Mouse (Mus musculus) frontal cortex, postnatal 10 days (tissue): Measurements from ENCODE around the gene Tmem104.

Experiments
- DNase-seq, 2 experiments: peaks; one replicate each; pipeline ENCODE4 v3.0.0; 2022; ENCODE audit warnings: low spot score in 2 of 2, mixed read lengths in 1 of 2

Gene Tmem104

DNA sequence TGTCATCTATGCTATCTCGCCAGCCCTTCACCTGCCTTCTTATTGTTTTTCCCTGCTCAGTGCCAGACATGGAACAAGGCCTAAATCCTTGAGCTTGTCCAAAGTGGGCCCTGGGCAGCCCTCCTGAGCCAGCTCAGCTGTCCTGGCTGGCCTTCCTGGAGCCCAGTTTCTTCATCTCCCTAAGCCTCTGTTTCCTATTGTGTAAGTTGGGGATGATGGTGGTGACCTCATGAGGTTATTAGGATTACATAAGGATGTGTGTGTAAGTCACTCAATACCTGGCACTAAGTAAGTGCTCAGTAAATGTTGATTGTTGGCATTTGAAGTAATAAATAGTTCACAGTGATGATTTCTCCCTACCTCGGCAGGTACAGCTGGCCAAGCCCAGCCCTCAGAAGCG, 20.5 kb upstream of the Tmem104 start:
- DNase-seq: no peak

DNA sequence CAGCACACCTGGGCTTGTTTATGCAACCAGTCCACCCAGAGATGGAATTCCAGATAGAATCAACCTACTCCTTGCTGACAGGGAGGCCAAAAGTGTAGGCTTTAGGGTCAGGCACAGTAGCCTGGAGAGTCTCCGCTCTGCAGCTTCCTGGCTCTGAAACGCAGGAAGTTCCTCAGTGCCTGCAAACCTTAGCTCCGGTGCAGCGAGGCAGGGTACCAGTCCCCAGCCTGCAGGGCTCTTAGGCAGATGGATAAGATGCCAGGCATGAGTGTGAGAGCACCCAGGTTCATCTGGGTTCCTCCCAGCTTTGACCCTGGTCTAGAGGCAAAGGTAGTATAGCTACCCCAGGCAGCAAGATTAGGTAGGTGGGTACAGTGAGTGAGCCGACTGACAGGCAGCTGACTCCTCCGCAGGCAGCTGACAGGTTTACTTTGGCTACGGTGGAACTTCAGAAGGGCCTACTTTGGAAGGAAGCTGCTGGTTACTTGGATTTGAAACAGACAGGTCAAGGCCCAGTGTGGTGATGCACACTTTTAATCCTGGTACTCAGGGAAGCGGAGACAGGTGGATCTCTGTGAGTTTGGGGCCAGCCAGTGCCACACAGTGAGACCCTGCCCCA, 19.5 kb upstream of the Tmem104 start:
- DNase-seq: no peak

DNA sequence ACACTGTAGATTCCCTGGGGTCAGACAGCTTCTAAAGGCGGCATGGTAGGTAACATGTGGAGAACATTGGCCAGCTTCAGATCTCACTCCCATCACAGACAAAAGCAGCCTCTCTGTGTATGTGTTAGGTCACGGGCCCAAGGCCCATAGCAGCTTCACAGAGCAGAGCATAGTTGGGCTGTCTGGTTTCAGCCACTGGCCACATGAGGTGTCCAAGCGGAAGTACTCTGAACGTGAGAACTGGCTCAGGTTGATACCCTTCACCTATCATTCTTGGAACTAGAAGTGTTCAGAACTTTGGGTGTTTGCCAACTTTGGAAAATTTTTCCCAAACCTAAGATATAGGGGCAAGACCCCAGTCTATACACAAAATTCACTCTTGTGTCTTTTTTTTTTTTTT, 17.9 kb upstream of the Tmem104 start:
- DNase-seq: no peak

DNA sequence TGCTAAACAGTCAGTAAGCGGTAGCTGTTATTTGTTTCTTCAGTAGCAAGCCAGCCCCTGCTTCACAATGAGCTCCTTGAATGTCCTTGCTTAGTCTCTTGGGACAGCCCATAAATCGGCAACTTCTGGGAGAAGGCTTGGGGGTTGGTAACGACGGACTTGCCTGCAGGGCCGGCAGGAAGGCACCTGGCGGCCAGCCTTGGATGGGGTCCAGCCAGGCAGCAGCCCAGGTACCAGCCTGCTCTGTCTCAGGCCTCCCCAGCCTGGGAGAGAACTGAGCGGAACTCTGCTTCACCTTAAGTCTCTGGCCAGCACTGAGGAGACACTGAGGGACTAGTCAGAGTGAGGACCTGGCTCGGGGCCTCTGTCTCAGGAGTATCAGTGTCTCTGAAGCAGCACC, 16.2 kb upstream of the Tmem104 start:
- DNase-seq: no peak

DNA sequence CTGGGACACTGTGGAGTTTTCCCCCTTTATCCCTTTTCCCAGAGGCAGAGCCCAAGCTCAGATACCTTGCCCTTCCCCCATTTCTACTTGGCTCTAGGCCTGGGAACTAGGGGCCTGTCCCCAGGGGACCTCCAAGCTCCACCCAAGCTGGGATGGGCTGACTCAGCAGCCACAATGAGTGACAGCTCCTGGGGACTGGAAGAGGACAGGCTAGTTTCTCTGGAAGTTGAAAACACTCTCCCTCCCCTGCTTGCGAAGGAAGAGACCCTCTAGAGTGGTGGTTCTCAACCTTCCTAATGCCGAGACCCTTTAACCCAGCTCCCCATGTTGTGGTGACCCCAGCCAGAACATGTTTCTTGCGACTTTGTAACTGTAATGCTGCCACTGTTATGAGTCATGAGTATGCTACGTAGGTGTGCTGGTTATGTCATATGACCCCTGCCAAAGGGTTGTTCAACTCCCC, 14.4 kb upstream of the Tmem104 start:
- DNase-seq: no peak

DNA sequence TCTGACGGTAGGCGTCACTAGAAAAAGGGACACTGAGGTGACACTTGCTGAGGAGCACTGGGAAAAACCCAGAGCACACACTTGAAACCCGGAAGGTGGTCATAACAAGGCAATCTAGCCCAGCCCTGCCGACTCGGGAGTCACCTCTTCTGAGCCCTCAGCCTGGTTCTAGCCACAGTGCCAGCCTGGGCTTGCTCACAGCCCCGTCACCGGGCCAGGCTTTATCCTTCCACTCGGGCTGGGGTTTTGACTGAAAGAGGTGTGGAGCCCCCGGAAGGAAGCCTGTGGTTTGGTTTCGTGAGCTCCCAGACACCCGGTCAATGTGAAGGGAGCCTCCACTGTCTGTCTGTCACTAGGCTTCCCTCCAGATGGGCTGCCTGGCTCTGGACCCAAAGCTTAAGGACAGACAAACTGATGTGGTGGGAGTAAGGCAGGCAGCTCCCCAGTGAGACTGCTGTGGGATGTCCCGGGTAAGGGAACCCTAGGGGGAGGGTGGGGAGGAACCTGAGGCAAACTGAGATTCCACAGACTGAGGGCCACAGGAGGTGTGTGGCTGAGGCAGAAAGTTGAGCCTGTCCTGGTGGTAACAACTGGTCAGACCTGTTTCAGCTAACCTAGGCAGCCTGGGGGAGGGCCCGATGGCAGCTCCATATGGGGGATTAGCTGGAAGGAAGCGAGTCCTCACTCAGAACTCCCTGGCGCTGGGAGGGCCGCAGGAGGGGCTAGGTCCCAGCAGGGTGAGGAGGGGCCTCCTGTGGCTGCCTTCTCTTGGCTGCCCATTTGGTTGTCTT, 13.5 kb upstream of the Tmem104 start:
- DNase-seq: no peak

DNA sequence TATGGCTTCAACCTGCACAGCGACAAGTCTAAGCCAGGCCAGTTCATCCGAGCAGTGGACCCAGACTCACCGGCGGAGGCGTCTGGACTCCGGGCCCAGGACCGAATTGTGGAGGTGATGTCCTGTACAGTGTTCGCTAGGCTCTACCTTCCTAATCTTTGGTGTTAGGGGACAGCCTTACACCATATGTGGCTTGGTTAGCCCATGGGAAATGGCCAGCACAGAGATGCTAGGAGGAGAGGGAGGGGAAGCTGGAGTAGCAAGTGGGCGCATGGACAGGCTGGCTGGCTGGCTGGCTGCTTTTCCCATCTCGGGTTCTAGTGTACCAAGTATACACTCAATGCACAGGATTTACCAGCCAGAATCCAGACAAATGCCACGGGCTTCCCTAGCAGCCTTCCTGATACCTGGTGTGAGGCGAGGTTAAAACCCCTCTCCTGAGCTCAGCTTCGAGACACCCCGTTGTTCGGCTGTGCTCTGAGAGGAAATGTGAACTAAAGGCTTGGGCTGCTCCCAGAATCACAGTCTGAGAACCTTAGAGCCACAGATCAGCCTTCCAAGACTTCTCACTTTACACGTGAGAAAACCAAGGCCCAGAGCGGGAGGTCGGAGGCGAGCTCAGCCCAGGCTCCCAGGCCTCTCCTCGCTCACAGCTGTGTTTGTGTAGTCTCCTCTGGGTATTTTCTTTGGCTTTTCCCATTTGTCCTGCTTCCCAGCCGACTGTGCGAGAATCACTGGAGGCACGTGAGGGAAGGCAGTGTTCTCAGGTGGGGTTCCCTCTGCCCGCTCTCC, 10.7 kb upstream of the Tmem104 start:
- no peak for DNase-seq

DNA sequence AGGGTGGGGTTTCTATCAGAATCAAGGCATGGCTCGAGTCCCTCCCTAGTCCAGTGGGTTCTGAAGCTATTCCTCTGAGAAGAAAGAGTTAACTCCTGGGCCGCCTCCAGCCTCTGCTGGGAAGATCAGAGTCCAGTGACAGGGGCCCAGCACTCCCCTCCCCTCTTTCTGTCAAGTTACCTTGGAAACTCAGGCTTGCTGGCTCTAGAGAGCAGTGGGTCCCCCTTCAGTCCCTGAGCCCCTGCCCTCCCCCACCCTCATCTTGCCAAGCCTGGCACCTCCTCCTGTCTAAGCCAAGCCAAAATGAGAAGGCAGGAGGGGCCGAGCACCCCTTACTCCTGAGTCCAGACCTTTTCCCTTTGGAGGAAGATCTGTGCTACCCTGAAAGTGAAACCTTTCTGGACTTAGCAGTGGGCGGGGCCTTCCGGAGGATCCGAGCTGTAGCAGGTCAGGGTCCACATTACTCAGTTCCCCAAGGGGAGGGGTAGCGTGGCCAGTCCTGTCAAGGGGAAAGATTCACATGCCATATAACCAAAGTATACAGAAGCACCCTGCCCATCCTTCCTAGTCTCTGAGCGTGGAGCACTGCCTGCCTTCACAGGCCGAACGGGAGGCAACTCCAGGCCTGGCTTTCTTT, 9.6 kb upstream of the Tmem104 start:
- DNase-seq: no peak

DNA sequence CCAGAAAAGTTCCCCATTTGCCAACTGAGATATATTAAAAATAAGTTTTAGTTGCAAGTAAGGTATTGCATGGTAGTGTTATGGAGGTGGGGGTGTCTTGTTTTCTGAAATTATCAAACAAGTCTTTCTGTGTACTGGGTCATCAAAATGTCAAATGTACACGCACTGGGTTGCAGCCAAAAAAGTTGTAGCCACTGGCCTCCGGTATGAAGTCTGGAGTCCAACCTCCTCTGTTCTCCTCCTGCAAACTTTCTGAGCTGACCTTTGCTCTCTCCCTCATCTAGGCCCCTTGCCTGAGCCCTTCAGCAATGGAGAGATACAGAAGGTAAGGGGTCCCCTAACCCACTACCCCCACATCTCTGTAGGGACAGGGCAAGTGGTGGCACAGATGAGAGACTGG, 8.5 kb upstream of the Tmem104 start:
- DNase-seq: no peak

DNA sequence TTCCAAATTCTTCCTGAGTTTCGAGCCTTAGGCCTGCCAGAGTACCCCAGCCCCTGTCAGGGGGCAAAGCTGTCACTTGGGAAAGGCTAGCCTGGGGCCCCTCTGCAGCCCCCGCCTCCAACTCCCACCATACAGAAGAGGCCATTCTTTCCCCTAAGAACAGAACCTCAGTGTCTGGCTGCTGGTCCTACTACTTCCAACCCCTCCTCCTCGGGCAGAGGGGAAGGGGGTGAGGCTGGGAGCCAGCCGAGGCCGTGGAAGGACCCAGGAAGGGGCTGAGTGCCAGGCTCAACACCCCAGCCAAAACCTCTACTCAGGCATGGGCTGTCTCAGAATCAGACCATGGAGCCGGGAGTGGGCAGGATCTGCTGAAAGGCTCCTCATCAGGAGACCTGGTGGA, 8.1 kb upstream of the Tmem104 start:
- DNase-seq: peak in 1 of 2 experiments; percentile 56

DNA sequence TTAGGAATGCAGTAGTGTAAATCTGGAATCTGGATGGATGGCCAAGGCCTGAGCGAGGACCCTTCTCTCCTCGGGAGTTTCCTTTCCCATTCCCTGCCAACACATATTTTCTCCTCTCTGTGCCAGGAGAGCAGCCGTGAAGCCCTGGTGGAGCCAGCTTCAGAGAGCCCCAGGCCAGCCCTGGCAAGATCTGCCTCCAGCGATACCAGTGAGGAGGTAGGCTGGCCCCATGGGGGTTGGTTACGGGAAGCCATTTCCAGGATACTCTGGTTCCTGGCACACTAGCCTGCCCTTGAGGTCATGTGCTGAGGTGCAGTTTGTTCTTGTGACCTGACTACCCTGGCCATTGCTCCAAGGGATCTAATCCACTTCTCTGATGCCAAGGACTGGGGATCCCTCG, 7.4 kb upstream of the Tmem104 start:
- no peak for DNase-seq

DNA sequence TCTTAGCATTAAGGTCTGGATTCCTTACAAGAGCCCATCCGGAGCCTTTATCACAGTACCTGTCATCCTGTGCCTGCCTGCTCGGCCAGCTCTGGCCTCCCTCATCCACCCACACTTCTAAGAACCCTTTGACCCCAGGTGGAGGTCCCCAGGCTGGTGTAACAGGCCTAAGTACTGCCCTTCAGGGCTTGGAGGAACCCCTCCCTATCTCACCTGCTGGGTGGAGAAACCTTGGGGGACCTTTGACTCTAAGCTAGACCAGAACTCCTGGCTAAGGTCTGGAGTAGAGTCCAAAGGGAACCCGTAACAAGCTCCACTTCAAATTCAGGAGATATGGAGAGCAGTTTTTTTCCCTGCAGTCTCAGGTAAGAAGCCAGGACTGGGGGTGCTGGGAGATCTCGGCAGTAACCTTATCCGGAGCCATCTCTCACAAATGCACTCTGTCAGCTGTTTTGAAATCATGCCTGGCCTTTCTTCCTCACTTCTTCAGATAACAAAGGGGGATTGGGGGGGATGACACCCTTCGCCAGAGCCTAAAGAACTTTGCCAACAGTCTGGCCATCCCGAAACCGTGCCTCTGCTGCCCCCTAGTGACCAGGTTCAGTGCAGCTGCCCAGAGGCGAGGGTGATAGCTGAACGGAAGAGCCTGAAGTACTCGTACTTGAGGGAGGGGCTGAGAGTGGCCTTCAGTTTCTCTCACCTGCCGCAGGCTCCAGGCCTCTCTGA, 5.2 kb upstream of the Tmem104 start:
- DNase-seq: peak in 1 of 2 experiments; percentile 73

DNA sequence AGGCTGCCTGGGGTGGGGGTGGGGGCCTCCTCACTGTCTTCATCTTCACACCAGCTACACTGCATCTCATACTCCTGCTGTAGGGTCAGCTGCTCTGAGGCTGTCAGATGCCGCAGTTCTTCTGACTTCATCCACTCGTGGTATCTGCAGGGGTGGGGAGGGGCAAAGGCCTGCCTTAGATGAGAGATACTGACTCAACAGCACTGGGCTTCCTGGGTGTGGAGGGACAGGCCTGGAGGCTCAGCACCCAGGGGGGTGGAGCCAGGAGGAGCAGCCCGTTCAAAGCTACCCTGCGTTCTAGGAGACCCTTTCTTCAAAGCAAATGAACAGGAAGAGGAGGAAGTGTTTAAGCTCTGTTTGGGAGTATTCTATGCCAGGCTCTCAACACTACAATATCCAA, 2.3 kb upstream of the Tmem104 start:
- no peak for DNase-seq

DNA sequence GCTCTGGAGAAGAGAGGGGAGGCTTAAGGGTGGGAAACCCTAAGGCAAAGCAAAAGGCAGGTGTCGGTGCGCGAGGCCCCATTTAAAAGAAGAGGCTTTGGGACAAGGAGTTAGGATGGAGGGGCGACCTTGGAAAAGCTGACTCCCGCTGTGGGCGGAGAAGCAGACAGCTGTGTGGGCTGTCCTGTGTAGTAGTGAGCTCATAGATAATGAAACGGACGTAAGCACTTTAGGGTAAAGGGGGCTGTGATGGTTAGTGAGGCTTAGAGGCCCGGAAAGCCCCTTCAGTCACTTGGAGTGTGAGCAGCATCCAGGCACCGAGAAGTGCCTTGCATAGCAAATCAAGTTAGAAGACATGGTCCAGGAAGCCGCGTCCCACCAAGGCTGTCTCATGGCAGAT, 406 bp downstream of the Tmem104 start, which contains the start of gene Nat9:
Gene Nat9 (minus strand): TSS at position 167 of the 400 bp plus-strand sequence.
- DNase-seq: no peak

DNA sequence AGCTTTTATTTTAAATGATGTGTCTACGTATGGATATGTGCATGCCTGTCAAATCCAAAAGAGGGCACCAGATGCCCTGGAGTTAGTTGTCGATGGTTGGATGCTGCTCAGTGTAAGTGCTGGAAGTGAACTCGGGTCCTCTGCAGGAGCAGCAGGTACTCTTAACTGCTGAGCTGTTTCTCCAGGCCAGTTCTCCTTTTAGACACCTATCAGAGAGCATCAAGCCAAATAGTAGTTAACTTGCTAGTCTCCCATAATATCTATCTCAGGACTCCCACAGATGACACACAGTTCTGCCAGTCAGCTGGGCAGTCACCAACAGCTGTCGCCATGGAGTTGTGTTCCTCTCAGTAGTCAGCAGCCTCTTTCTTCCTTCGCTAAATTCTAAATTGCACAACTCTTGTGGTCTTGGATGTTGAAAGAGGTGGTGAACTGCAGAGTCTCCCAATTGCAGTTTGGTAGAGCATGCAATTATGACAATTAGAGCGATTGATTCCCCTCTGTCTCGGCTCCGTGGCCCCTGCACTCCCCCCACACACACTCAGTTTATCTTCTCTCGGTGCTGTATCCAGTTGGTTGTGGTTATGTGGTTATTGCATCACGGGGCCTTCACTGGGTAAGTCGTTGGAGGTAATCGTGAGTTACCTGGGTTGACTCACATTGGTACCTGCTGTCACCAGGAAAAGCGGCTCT, 1.4 kb downstream of the Tmem104 start:
- no peak for DNase-seq

DNA sequence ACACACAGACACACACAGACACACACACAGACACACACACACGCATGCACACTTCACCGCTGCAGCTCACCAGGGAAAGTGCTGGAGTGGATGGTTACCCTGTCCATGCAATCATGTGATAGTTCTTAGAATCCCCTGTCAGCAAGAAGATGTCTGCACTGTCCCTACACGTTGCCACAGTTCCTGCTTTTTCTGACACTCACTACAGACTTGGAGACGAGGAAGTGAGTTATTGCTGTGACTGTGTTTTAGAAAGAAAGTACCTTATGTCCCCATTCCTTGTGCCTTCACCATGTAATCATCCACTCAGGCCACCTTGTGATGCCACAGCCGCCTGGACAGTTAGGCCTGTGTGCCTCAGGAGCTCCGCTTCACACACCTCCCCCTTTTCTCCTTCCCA, 2.0 kb downstream of the Tmem104 start:
- DNase-seq: no peak

DNA sequence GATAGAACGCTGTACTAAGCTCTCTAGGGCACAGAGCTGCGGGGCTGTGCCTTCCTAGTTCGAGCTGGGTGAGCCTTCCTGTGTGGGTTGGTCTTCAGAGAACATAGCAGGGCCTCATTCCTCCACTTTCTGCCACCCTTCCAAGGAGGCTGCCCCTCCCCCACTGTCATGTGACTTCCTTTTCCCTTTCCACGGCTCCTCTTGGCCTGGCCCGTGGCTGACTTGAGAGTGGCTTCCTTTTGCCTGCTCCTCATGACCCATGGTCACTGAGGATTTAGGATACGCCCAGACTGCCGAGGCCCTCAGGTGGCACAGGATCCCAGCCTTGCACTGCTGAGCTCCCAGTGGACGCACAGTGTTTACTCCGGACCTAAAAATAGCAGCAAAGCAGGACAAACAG, 4.9 kb downstream of the Tmem104 start:
- DNase-seq: peak in 1 of 2 experiments; percentile 53

DNA sequence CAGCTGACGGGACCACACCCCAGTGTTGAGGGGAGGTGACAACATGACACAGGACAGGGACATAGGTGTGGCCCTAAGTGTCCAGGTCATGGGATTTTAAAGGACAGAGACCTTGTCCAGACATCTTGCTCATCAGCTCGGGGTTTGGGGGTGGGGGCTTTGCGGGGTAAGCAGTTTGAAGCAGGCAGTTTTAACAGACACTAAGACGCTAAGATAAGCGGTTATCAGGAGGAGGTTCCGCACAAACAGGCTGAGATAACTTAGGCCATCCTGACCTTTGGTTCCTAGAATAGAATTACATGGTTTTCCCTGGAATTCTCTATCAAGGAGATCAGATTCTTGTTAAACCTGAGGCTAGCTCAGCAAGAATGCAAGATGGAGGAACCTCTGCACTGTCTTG, 7.4 kb downstream of the Tmem104 start:
- no peak for DNase-seq

DNA sequence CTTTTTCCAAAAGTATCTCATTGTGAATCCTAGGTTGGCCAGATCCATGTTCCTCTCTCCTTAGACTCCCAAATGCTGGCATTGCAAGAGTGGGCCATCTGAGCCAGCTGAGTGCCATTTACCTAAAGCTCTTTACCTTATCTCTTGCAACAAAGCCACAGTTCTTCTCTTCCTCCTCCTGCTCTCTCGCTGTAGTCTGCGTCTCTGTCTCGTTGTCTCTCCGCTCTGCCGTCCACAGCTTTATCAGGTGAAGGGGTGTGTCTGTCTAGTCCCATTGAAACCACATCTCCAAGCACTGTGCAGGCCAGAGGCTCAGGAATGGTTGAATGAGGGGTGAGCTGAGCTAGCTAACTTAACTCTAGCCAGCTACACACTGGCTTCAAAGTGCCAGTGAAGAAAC, 8.6 kb downstream of the Tmem104 start:
- no peak for DNase-seq

DNA sequence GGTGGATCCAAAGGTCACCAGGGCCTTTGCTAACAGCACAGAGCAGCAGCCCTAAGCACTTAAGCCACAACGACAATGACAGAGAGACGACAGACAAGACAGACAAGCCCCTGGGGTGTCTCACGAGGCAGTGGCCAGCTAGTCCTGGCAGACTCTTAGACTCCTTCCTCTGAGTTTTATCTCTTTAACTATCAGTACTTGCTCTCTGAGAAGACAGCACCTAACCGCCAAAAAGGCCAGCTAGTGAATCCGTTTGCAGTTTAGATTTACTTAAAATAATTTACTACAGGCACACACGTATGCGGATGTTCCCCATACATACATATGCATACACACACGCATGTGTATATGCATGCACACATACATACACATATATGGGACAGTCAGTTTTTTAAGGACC, 10.3 kb downstream of the Tmem104 start:
- no peak for DNase-seq

DNA sequence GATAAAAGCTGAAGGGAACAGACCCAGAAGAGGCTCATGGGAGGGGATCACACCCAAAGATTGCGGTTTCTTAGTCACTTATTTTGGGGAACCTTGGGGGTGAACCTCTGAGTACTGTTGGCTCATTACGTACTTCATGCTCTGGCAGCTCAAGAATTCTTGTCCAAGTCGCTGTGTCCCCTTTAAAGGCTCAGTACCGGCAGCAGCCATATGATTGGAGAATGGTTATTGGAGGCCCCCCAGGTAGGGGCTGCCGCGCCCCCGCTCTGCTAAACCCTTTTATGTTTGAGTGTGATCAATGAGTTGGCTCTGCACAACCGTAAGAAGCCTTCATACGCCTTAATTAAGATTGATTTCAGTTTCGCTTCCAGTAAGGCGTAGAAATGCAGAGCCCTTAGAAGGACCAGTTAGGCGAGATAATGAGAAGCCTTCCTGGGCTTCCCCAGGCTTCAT, 11.7 kb downstream of the Tmem104 start:
- no peak for DNase-seq
